Mouse (Mus musculus) cerebellum, adult 18-20 months (tissue): ENCODE results near the gene Zfp111.

ENCODE experiments used
- DNase-seq, 2 experiments: peaks; one replicate each; pipeline ENCODE4 v3.0.0; 2021

Zfp111 gene

DNA sequence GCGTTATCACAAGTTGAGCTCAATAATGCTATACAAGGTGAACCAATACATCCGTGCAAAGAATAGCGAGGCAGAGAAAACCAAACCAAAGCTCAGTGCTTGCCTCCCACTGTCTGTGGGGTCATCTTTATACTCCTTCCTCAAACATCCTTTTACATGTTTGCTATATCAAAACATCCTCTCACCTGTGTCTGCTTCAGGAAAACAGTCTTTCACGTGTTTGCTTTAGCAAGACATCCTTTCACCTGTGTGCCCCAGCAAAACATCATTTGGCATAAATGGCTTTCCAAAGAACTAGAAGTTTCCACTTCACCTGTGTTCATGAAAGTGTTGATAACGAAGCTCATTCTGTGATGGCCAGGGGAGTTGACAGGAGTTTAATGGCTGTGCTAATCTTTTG lies at the start of gene Zfp111:
Gene Zfp111, minus strand, starts transcription at position 101 of the 400 bp plus-strand sequence.
- DNase-seq: no peak

DNA sequence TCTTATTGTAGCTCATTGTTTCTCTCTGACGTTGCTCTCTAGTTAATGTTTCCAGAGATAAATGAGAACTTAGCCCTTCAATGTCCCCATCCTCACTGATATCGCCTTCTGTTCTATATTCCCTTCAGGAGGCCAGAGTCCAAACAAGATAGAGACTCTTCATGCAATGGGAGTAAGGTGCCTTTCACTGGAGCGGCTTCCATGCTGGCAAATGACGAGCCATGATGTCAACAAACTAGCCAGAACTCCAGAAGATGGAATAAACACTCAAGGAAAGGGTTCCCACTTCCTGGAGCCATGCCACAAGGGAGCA lies 48.7 kb upstream of the Zfp111 start:
- DNase-seq: no peak

DNA sequence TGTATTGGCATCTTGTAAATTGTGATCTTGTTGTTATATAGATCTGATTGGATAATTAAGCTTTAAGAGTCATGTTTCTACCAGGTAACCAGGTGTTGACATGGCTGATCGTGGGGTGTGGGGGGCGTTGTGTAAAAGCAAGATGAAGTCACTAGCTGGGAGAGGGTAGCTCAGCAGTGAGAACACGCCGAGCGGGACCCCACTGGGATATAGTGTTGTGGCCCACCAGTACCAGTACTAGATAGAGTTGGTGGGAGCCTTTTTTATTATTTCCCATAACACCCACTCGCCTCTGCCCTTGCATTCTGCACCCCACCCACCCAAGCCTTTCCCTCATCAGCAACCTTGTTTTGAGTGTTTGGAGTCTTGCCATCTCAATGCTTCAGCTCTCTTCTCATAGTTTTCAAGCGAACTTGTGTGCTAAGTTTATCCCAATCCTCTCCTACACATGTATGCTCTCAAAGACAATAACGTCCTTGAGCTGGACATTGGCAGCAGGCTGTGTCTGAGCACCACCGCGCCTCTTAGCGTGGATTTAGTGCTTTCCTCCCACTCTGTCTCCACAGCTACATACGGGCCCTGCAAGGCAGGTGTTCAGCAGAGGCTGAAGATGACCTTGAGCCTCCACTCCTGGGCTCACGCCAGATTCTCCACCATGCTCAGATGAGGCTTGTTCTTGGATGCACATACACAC lies 48.2 kb upstream of the Zfp111 start:
- DNase-seq: no peak

DNA sequence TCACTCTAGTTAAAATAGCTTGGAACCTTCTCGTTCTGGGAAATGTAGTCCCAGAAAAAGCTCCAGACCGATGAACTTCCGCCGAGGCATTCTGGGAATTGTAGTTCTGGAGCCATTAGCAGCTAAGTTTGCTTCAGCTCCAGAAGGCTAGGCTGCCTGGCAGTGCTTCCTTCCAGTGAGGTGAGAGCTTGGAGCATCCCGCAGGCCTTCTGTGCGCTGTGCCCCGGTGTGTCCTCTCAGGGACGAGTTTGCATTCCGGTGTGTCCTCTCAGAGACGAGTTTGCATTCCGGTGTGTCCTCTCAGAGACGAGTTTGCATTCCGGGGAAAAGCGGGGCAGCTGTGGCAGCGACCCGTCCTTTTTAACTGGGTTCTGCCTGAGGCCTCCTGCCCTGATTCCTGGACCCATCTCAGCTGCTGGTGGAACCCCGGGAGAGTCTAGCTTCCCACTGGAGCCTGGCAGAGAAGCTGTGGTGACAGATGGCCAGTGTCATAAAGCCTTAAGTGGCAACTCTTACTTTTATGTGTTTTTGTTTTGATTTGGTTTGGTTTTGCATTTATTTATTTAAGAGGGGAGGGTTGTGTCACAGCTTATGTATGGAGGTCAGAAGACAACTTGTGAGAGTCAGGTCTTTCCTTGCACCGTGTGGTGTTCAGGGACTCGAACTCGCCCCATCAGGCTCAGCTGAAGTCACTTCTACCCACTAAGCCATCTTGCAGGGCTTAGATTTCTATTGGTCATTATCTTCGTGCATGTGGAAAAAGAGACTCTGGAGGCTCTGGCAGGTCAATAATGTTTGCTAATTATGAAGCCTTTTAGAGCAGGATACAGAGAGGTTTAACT lies 43.6 kb upstream of the Zfp111 start, which contains the start of gene Zfp108:
Gene Zfp108, plus strand, starts transcription at position 162 of the 842 bp plus-strand sequence.
- peak; percentile 86 to 95 for DNase-seq

DNA sequence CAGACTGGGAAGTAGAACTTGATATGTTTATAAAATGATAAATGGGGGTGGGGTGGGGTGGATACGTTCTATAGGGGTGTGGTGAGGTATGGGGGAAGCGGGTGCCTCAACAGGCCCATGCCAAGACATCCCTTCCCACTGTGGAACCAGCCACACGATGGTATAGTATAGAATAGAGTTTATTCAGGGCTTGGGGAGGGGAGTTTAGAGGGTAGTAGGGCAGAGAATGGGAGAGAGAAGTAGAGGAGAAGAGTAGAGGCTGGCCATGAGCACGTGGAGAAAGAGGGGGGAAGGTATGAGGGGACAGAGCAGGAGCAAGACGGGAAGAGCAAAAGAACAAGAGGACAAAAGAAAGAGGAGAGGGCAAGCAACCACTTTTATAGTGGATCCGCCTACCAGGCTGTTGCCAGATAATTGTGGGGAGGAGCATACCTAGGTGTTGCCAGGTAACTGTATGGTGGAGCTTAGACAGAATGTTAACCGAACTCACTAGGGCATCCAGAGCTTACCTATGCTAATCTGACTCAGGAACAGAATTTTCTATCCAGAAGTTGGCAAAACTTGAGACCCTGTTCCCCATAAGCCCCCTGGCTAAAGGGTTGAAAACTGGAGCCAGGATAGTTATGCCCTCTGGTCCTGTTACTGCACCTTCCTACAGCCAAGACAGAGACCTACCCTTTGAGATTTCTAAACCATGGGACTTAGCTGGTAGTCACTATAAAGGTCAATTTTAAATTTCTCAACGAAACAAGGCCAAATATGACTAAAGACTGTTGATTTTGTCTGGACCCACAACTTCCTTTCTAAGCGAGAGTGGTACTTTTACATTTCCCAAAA lies 42.8 kb upstream of the Zfp111 start:
- no peak for DNase-seq

DNA sequence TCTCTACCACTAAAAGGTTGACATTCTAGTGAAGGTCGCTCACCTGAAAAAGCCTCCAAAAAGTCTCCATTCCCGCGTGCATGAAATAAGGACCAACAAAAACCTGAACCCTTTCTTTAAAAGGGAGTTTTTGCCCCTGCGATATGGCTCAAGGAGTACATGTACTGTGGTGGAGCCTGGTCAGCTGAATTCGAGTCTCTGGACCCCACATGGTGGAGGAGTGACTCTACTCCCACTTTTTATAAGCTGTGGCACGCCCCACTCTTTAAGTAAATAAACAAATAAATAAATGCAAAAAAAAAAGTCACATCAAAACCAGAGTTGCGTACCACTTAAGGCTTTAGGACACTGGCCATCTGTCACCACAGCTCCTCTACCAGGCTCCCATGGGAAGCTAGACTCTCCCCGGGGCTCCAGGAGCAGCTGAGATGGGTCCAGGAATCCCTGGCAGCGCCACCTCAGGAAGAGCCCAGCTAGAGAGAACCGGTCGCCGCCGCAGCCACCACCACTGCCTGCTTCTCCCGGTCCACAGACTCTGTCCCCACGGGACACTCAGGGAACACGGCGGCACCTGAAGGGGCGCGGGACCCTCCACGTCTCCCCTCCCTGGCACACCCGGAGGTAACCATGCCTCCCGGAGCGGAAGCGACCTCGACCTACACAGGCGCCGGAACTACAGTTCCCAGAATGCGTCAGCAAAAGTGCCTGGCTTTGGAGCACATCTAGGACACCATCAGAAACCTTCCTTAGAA lies 26.0 kb upstream of the Zfp111 start, which contains the start of gene Zfp109:
Gene Zfp109, minus strand, starts transcription at position 521 of the 752 bp plus-strand sequence.
- peak; percentile 77 to 85 for DNase-seq

DNA sequence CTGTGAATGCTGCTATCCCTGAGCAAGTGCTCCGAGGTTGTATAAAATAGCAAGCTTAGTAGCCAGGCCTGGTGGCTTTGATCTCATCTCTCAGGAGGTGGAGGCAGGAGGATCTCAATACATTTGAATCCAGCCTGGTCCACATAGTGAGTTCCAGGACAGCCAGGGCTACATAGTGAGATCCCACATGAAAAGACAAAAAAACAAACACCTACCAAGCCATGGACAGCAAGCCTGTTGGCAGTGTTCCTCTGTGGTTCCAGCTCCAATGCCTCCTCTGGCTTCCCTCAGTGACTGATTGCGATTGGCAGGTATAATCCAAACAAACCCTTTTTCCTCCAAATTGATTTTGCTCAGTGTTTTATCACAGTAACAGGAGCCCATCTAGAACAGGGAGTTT lies 947 bp downstream of the Zfp111 start:
- DNase-seq: no peak

DNA sequence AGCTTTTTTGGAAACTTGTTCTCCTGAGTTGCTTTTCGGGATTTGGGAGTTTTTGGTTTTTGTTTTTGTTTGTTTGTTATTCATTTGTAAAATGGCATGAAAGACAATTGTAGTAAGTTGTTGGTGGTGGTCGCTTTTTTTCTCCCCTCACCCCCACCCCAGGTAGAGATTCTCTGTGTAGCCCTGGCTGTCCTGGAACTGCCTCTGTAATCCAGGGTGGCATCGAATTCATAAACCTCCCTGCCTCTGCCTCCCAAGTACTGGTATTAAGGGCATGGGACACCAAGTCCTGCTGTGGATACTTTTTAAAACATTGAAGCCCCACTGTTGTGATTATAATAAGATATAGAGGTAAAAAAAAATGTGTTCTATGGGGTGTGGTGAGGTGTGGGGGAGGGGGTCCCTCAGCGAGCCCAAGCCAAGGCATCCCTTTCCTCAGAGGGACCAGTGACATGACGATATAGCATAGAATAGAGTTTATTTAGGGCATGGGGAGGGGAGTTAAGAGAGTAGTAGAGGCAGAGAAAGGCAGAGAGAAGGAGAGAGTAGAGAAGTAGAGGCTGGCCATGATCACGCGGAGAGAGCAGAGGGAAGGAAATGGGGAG lies 2.9 kb downstream of the Zfp111 start:
- DNase-seq: peak in 1 of 2 experiments; percentile 17

DNA sequence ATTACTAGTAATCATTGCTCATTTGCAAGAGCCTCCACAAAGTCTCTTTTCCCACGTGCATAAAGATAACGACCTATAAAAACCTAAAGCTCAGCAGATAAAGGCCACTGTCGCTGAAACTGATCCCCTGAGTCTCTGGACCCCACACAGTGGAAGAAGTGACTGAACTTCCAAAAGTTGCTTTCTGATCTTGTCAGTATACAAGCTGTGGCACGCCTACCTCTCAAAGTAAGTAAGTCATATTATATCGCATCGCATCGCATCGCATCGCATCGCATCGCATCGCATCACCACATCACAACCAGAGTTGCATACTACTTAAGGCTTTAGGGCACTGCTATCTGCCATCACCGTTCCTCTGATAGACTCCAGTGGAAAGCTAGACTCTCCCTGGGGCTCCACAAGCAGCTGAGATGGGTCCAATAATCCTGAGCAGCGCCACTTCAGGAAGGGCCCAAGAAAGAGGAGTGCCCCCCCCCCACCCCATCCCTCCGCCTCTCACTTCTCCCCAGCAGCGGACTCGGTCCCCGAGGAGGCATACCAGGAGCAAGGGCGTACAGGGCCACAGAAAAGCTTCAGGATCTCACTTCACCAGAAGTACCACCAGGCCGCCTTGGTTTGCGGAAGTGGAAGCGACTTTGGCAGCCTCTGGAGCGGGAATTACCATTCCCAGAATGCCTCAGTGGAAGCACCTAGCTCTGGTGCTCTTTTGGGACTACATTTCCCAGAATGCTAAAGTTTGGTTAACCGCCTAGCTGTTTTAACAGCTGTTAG lies 3.6 kb downstream of the Zfp111 start:
- peak; percentile 75 to 81 for DNase-seq

DNA sequence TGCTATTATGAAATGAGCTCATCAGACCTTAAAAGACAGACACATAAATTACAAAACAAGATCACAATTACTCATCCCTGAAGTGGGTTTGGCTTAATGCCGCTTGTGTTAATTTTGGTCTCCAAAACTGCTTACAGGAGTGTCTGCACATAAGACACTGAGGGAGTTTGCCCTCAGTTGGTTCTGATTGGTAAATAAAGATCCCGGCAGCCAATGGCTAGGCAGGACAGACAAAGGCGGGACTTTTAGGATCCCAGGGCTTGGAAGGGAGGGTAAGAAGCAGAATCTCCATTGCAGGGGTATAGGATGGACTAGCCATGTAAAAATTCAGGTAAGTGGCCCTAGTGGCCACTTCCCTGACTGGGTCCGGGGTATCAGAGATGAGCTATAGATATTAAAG lies 14.3 kb downstream of the Zfp111 start:
- no peak for DNase-seq

DNA sequence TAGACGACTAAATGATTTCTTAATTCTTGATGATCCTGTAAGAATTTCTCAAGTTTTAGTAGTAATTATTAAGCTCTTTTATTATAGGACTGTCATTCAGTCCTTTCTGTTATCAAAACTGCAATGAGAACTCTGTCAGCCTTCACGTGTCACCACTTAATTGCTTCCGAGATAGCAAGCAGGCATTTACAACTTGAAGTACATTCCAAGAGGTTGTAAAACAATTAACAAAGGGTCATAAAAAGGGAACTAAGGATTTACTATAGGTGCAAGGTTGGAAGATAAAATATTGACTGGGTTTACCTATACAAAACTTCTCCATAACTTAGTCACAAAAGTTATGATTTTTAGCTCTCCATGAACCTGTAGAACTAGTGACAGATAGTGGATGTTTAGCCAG lies 18.1 kb downstream of the Zfp111 start:
- DNase-seq: no peak

DNA sequence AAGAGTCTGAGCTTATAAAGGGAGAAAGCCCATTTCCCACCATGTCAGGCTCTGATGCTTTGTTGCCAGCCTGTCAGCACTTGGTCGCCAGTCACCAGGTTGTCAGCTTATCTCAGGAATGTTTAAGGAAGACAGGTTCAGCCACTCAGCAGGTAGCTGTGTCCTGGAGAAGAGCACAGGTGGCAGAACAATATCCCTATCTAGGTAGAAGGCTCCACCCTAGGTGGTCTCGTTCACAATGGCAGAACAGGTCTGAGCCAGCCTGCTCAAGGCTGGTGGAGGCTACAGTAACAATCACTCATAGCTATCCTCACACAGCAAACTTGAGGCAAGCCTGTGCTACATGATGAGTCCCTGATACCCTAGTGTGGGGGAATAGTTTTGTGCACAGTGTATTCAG lies 19.9 kb downstream of the Zfp111 start:
- no peak for DNase-seq

DNA sequence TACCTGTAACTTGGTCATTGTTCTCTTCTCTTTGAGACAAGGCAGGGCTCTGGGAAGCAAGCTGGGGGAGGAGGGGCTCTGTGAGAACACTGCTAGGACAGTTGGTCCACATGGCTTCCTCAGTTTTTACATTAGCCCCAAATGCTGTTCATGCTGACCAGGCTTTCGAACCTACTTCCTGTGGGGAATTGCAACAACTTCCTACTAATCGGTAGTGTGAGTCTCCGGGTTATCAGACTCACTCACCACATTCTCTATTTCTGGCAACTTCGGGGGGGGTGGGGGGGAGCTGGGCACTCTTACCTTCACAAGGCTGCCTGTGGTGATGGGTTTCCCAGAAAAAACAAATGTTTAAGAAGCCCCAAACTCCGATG lies 21.7 kb downstream of the Zfp111 start:
- DNase-seq: no peak

DNA sequence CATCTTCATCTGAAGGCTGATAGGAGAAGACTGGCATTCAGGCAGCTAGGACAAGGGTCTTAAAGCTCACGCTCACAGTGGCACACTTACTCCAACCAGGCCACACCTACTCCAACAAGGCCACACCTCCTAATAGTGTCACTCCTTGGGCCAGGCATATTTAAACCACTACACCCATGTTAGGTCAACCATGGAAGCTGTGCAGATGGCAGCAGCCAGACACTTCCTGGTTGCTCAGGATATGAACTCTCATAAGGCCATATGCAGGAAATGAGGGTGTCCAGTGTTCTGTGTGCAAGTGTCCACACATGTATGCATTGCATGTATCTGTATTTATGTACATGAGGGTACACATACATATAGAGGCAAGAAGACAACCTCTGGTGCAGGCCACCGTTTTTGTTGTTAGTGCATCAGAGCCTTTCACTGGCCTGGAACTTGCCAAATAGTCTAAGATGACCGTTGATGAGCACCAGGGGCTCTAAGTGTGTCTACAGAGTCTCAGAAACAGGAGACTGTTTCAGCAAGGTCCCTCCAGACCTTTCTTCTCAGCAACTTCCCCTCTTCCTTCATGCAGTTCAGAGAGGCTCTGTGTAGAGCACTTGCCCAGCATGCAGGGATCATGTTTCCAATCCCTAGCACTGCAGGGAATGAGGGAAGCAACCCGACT lies 22.2 kb downstream of the Zfp111 start:
- DNase-seq: no peak

DNA sequence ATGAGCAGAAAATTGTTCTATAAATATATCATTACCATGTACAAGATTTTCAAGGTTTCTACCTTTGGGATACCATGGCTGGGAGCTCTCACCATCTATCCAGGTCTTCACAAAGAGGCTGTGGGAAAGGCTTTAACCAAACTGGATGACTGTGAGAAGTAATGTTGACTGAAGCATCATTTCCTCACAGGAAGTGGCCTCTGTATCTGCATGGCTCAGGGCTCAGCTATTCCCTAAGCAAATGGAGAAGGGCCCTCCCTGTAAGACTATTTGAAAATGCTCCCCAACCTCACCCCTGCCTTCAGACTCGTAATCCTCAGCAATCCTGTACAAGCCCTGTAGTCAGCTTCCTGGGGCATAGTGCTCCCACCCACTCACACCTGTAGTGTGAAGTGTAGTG lies 23.6 kb downstream of the Zfp111 start:
- no peak for DNase-seq

DNA sequence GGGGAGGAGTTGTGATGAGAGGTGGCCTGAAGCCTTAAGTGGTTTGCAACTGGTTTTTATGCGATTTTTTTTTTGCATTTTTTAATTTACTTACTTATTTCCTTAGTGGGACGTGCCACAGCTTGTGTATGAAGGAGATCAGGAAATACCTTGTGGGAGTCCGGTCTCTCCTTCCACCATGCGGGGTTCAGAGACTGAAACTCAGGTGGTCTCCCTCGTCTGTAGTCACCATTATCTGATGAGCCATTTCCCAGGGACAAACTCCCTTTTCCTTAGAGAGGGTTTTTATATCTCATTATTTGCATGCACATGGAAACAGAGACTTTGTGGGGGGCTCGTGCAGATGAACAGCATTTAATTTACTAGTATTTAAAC lies 35.9 kb downstream of the Zfp111 start:
- DNase-seq: no peak

DNA sequence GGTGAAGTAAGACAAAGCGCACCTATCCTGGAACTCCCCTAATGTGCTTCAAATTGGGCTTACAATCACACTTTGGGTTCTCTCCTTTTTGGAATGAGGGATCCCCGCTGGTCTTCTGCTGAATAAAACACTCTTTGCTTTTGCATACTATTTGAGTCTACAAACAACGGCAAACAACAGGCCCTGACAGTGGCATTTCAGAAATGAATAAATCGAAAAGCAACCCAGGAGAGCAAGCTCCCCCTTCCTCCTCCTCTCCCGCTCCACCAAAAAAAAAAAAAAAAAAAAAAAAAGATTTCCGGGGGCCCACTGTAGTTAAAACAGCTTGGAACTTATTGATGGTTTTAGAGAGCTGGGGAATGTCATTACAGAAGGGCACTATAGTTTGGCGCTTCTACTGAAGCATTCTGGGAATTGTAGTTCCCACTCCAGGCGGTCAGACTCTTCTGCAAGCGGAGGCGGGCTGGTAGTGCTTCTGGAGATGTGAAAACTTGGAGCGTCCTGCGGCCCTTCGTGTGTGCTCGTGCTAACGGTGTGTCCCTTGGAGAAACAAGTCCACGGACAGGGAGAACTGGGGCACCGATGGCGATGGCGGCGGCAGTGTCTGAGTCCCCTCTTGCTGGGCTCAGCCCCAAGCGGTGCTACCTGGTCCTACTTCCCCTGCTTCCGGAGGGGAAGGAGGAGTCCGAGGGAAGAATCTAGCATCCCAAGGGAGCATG lies 36.5 kb downstream of the Zfp111 start, which contains the start of gene Zfp114:
Gene Zfp114, plus strand, starts transcription at position 443 of the 719 bp plus-strand sequence.
- DNase-seq: peak; percentile 80

DNA sequence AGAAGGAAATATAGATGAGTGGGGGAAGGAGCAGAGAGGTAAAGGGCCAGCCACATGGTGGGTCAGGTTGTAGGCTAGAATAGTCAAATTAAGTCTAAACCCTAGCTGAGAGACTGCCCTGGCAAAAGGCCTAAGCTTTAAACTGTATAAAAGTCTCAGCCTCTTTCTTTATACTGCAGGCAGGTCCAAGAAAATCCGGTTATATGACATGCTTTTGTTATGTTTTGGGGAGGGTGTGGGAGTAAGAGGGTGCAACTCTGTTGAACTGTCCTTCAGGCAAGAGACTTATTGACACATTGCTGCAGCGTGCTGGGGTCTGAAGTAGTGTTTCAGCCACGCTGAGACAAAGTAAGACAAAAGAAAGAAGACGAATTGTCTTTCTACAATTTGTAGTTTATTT lies 39.1 kb downstream of the Zfp111 start:
- DNase-seq: no peak

DNA sequence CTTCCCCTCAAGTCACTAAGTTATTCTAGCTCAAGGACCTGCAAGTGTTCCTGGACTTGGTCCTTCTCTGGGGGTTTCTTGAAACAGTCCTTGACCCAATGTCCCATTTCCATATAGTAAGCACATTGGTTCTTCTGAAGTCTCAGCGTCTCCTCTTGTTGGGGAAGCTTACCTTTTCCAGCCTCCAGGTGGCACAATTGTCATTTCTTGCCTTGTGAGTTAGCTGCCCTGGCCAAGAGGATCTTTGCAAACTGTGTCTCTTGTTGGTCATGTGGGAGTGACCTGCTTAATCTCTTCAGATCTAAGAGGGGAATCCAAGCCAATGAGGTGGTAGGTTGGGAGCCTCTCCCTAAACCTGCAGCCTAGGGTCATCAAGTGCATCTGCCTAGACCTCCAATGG lies 58.0 kb downstream of the Zfp111 start:
- no peak for DNase-seq
